Mouse (Mus musculus) left cerebral cortex, adult 2 months (tissue): ENCODE data around the gene Akap8. TPM values are rescaled to one million over a fixed set of nuclear protein-coding genes. Genes with fewer than 3 reads are reported as not detected.

ENCODE experiments used
- DNase-seq, 2 experiments: peaks; one replicate each; pipeline ENCODE4 v3.0.0; 2021 to 2022; ENCODE audit warnings: low spot score in 2 of 2, mixed read lengths in 1 of 2; ENCODE audit errors: extremely low spot score in 1 of 2
- H3K27ac ChIP-seq: fragments of 200-600 bp; 2 replicates; pipeline ENCODE4 v1.8.1; 2022
- H3K4me3 ChIP-seq: fragments of 200-600 bp; 2 replicates; pipeline ENCODE4 v1.8.1; 2022
- CTCF ChIP-seq: fragments of 200-600 bp; IDR thresholded peaks from 2 replicates; pipeline ENCODE4 v1.8.1; 2022; ENCODE audit warnings: antibody characterized with exemption, mild to moderate bottlenecking, moderate library complexity
- intact Hi-C: fragments of 180-260 bp; cut with DNase I; formaldehyde crosslinking; loops from one replicate; pipeline ENCODE4 v1.15.1; 2025
- total RNA-seq, 2 experiments: library from RNA; stranded (reverse); gene quantifications; 2 replicates each; pipeline ENCODE4 v1.2.3; 2021

Akap8 gene
- total RNA-seq, 2 experiments from 2014 or later: 99.6 to 110 TPM

GRCm38 (mm10) chr17:32356766-32357760 is 36.0 kb upstream of the Akap8 start:
- intact Hi-C loops: no loop called here
- TF ChIP-seq CTCF: no peak
- H3K4me3 ChIP-seq: no peak overlapping the region
- no peak overlapping the region; the same call in 1 of the 2 replicates for H3K27ac ChIP-seq
- DNase-seq: no peak

- DNase-seq: no peak
- Histone ChIP-seq H3K27ac (no peak overlapping the region), H3K4me3 (no peak overlapping the region)
- TF ChIP-seq CTCF: no peak
- intact Hi-C loops: no loop called here
These were observed 35.2 kb upstream of the Akap8 start for GRCm38 (mm10) chr17:32356281-32356680.

GRCm38 (mm10) chr17:32355031-32355430 is 34.0 kb upstream of the Akap8 start:
- intact Hi-C loops: no loop called here
- no peak for TF ChIP-seq CTCF
- H3K27ac ChIP-seq: no peak overlapping the region
- H3K4me3 ChIP-seq: no peak overlapping the region
- no peak for DNase-seq

- peak in 1 of 2 experiments; percentile 9 for DNase-seq
- TF ChIP-seq CTCF: no peak
- Histone ChIP-seq H3K27ac (peak overlapping the region; percentile 32), H3K4me3 (no peak overlapping the region)
- intact Hi-C loops: no loop called here
These were observed 33.2 kb upstream of the Akap8 start for GRCm38 (mm10) chr17:32354211-32354610.

GRCm38 (mm10) chr17:32353696-32354095 is 32.7 kb upstream of the Akap8 start:
- no peak for TF ChIP-seq CTCF
- peak; percentile 41 to 66 for DNase-seq
- intact Hi-C loops: no loop called here
- no peak overlapping the region for H3K4me3 ChIP-seq
- H3K27ac ChIP-seq: peak overlapping the region; percentile 32; the same call in 1 of the 2 replicates

- no peak for TF ChIP-seq CTCF
- H3K4me3 ChIP-seq: no peak overlapping the region
- DNase-seq: peak in 1 of 2 experiments; percentile 6
- intact Hi-C loops: no loop called here
- no peak overlapping the region for H3K27ac ChIP-seq
These were observed 30.7 kb upstream of the Akap8 start for GRCm38 (mm10) chr17:32351726-32352125.

- TF ChIP-seq CTCF: no peak
- no peak overlapping the region; the same call in 1 of the 2 replicates for H3K27ac ChIP-seq
- peak in 1 of 2 experiments; percentile 8 for DNase-seq
- intact Hi-C loops: no loop called here
- no peak overlapping the region; the same call in 1 of the 2 replicates for H3K4me3 ChIP-seq
These were observed 30.2 kb upstream of the Akap8 start for GRCm38 (mm10) chr17:32351269-32351668.

GRCm38 (mm10) chr17:32350382-32350983 is 29.4 kb upstream of the Akap8 start, which contains the start of gene Akap8l:
Akap8l (minus strand) TSS chr17:32350607.
- peak within 1 kb of the TSS; percentile 93 for H3K4me3 ChIP-seq
- peak within 1 kb of the TSS; percentile 95 for H3K27ac ChIP-seq
- intact Hi-C loops: no loop called here
- TF ChIP-seq CTCF: no peak; the same call in 1 of the 2 replicates
- peak; percentile 94 to 97 for DNase-seq

GRCm38 (mm10) chr17:32349851-32350381 is 28.9 kb upstream of the Akap8 start:
- peak overlapping the region; percentile 93 for H3K4me3 ChIP-seq
- TF ChIP-seq CTCF: no peak
- DNase-seq: peak in 1 of 2 experiments; percentile 61
- peak overlapping the region; percentile 95 for H3K27ac ChIP-seq
- intact Hi-C loops: loop anchor here (1.0 to 2.0 kb wide), 3 partner anchors 39 to 144 kb away; partner anchors contain the start of gene Wiz

GRCm38 (mm10) chr17:32349037-32349732 is 28.1 kb upstream of the Akap8 start:
- no peak for DNase-seq
- intact Hi-C loops: loop anchor here (1.0 to 2.0 kb wide), 3 partner anchors 40 to 145 kb away; partner anchors contain the start of gene Wiz
- H3K27ac ChIP-seq: peak overlapping the region; percentile 95

GRCm38 (mm10) chr17:32348406-32348805 is 27.4 kb upstream of the Akap8 start:
- peak overlapping the region; percentile 93 for H3K4me3 ChIP-seq
- intact Hi-C loops: loop anchor here (2.0 kb wide), 1 partner anchor 84 kb away; no protein-coding TSS in a partner anchor
- DNase-seq: no peak

More at GRCm38 (mm10) chr17:32349037-32349732, 28.1 kb upstream of the Akap8 start:
- peak; percentile 92 for TF ChIP-seq CTCF
- H3K4me3 ChIP-seq: peak overlapping the region; percentile 93

More at GRCm38 (mm10) chr17:32348406-32348805, 27.4 kb upstream of the Akap8 start:
- H3K27ac ChIP-seq: no peak overlapping the region
- TF ChIP-seq CTCF: no peak
